Mouse (Mus musculus) midbrain, embryonic 13.5 days (tissue): ENCODE results near the gene Lhfpl3. TPM values are rescaled to one million over a fixed set of nuclear protein-coding genes. Genes with fewer than 3 reads are reported as not detected.
A peak's percentile ranks its signal among the peaks of the same experiment; 100 is the strongest.
"Not testable (repeated sequence)": the region's sequence is repeated elsewhere in the genome, so short reads cannot be mapped to it uniquely, and the experiment has no call there.

Experiments used
- ATAC-seq: fragments of 200-750 bp; cut with Nextera tagmentation; 2 replicates; pipeline ENCODE4 v1.8.0; 2017; ENCODE audit warnings: mild to moderate bottlenecking, moderate TSS enrichment, moderate library complexity
- H3K27ac ChIP-seq: fragments of 300-500 bp; sonication (generic); 2 replicates; pipeline ENCODE4 v1.5.1; 2015; ENCODE audit warnings: inconsistent platforms, mild to moderate bottlenecking, moderate library complexity
- H3K27me3 ChIP-seq: fragments of 300-500 bp; sonication (generic); 2 replicates; pipeline ENCODE4 v1.6.1; 2015; ENCODE audit warnings: mild to moderate bottlenecking, inconsistent platforms
- H3K36me3 ChIP-seq: fragments of 300-500 bp; sonication (generic); 2 replicates; pipeline ENCODE4 v1.6.1; 2015; ENCODE audit warnings: mild to moderate bottlenecking, inconsistent platforms
- H3K4me1 ChIP-seq: fragments of 300-500 bp; sonication (generic); replicated peaks from 2 replicates; pipeline ENCODE4 v1.6.1; 2015; ENCODE audit warnings: inconsistent platforms
- H3K4me2 ChIP-seq: fragments of 300-500 bp; sonication (generic); replicated peaks from 2 replicates; pipeline ENCODE4 v1.6.1; 2015; ENCODE audit warnings: moderate library complexity, mild to moderate bottlenecking, inconsistent platforms
- H3K4me3 ChIP-seq: fragments of 300-500 bp; sonication (generic); replicated peaks from 2 replicates; pipeline ENCODE4 v1.5.1; 2015; ENCODE audit warnings: mild to moderate bottlenecking, inconsistent platforms
- H3K9ac ChIP-seq: fragments of 300-500 bp; sonication (generic); replicated peaks from 2 replicates; pipeline ENCODE4 v1.6.1; 2015; ENCODE audit warnings: mild to moderate bottlenecking, inconsistent platforms
- H3K9me3 ChIP-seq: fragments of 300-500 bp; sonication (generic); 2 replicates; pipeline ENCODE4 v1.6.1; 2016; ENCODE audit warnings: mild to moderate bottlenecking, inconsistent platforms
- WGBS: fragments of 180-500 bp; shearing (Covaris S2); methylation state at CpG from one replicate; pipeline ENCODE4 v1.1.7; 2015; 5-methylcytosine and 5-hydroxymethylcytosine counted together
- polyA plus RNA-seq: library from polyadenylated mRNA; unstranded; fragments of >200 nt; fragmentation: Nextera tagmentation; extraction: Ambion mirVana; gene quantifications from 2 replicates; pipeline ENCODE4 v1.2.1, GENCODE M21; 2015

Gene Lhfpl3
- polyA plus RNA-seq = 5.3 and 5.4 TPM in 2 replicates

DNA sequence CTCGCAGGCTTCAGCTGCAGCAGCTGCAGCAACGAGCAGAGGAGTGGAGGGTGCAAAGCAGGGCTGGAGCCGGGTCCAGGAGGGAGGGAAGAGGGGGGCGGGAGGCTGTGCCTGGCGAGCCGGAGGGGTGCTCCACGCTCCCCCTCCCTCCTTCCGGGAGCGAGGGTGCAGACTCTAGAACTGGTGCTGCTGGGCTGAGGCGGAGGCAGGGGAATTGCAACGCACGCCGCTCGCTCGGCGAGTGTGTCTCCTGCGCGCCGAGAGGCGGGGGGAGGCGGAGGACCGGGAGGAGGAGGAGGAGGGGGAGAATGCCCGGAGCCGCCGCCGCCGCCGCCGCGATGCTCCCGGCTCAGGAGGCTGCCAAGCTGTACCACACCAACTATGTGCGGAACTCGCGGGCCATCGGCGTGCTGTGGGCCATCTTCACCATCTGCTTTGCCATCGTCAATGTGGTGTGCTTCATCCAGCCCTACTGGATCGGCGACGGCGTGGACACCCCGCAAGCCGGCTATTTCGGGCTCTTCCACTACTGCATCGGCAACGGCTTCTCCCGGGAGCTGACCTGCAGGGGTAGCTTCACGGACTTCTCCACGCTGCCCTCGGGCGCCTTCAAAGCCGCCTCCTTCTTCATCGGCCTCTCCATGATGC is at the start of gene Lhfpl3:
Gene Lhfpl3, plus strand, starts transcription at position 175 of the 648 bp plus-strand sequence.
- under 1% methylated on average over 49 of the region's 53 CpGs for WGBS
- Histone ChIP-seq H3K36me3 (no peaks in the 10 kb centered on the region), H3K27ac (peak within 1 kb of the TSS; percentile 15; the same call in 1 of the 2 replicates), H3K4me3 (peak within 1 kb of the TSS; percentile 66), H3K4me1 (peaks cover 13% of the 10 kb centered on the region), H3K27me3 (peaks cover 17% of the 10 kb centered on the region), H3K9me3 (no peaks in the 10 kb centered on the region), H3K4me2 (peak within 1 kb of the TSS; percentile 72), H3K9ac (peak within 1 kb of the TSS; percentile 73)
- peak; percentile 94 for ATAC-seq

DNA sequence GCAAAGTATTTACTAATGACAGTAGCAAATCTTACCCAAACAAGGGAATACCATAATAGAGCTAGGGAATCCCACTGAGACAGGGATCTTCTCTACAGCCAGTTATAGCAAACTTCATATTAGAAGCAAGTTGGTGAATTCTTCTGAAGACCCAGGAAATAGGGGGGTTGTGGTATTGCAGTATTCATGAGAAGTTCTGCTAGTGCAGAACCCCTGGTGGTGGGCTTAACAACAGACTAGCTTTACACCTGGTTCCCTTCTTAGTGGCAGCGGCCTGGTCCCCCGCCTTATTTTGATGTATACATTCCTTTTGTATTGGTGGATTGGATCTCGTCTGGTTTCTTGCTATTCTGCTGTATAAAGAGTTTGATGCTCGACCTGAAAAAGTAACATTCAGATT is 39.6 kb upstream of the Lhfpl3 start:
- not testable (repeated sequence) for H3K9ac ChIP-seq, H3K4me2 ChIP-seq, H3K36me3 ChIP-seq, H3K27me3 ChIP-seq, H3K27ac ChIP-seq, H3K4me1 ChIP-seq, H3K4me3 ChIP-seq, H3K9me3 ChIP-seq, ATAC-seq
- 84% methylated on average over 4 of the region's 4 CpGs for WGBS

DNA sequence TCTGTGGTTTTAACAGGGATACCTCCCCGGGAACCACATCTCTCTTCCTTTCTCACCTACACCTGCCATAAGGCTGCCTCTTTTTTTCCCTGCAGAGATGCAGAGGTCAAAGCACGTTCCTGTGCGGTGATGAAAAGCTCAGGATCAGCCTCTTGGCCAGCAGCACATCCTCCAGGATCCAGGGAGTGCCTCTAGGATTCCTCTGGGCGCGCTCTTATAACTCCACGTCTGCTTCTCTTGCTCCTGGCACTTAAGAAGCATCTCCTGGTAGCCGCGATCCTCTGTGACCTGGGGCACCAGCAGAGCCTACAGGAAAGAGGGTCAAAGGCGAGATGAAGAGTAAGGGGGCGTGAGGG is 352 bp upstream of the Lhfpl3 start:
- 0 out of 2 replicates have a peak overlapping the region, but pooled peaks have one; percentile 15 for H3K27ac ChIP-seq
- WGBS = 2% methylated on average over 10 of the region's 10 CpGs
- H3K4me2 ChIP-seq = peak overlapping the region; percentile 72
- peak overlapping the region; percentile 73 for H3K9ac ChIP-seq
- no peak for ATAC-seq
- H3K9me3 ChIP-seq = no peaks in the 10 kb centered on the region
- peak overlapping the region; percentile 66 for H3K4me3 ChIP-seq
- H3K4me1 ChIP-seq = peaks cover 13% of the 10 kb centered on the region
- H3K27me3 ChIP-seq = peaks cover 17% of the 10 kb centered on the region
- no peaks in the 10 kb centered on the region for H3K36me3 ChIP-seq

DNA sequence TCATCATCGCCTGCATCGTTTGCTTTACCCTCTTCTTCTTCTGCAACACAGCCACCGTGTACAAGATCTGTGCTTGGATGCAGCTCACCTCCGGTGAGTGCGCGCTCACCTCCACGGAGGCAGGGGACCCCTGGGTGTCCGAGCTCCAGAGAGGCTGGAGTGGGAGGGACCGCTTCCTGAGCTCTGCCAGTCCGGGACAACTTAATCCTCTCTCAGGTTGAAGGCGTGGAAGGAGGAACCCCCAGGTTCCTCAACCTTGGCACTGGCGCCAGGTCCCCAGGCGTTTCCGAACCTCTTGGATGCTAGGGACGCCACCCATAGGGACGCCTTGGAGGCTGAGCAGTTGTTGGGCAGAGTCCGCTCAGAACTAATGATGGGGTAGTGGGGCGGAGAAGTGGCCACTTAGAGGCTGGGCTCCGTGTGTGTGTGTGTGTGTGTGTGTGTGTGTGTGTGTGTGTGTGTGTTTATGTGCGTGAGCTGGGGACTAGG is 718 bp downstream of the Lhfpl3 start:
- no peaks in the 10 kb centered on the region for H3K9me3 ChIP-seq
- H3K27me3 ChIP-seq = peaks cover 17% of the 10 kb centered on the region
- H3K27ac ChIP-seq = peak overlapping the region; percentile 15; the same call in 1 of the 2 replicates
- H3K4me3 ChIP-seq = peak overlapping the region; percentile 66
- peak overlapping the region; percentile 72 for H3K4me2 ChIP-seq
- peak; percentile 72 for ATAC-seq
- no peaks in the 10 kb centered on the region for H3K36me3 ChIP-seq
- WGBS = 1% methylated on average over 20 of the region's 20 CpGs
- H3K4me1 ChIP-seq = peaks cover 13% of the 10 kb centered on the region
- peak overlapping the region; percentile 73 for H3K9ac ChIP-seq

DNA sequence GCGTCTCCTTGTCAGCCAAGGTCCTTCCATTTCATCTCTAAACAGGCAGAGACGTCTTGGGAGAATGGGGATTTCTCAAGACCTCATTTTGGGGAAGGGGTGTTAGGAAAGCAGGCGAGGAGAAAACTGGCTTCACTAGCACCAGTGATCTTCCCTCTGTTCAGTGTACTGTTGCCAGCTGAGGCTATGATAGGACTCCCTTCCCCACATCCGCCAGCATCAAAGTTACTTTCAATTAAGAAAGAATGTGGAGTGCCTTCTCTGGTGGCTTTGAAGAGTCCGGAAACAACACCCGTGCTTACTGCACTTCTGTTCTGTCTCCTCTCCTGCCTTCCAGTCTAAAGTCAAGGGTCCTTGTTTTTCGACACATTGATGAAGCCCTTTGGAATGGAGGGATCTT is 1.4 kb downstream of the Lhfpl3 start:
- no peaks in the 10 kb centered on the region for H3K9me3 ChIP-seq
- H3K27me3 ChIP-seq = peaks cover 17% of the 10 kb centered on the region
- H3K9ac ChIP-seq = peak overlapping the region; percentile 73; the same call in 1 of the 2 replicates
- no peak for ATAC-seq
- peak overlapping the region; percentile 66 for H3K4me3 ChIP-seq
- WGBS = 5% methylated on average over 7 of the region's 7 CpGs
- H3K4me1 ChIP-seq = peaks cover 13% of the 10 kb centered on the region
- peak overlapping the region; percentile 72 for H3K4me2 ChIP-seq
- H3K27ac ChIP-seq = no peak overlapping the region
- no peaks in the 10 kb centered on the region for H3K36me3 ChIP-seq

DNA sequence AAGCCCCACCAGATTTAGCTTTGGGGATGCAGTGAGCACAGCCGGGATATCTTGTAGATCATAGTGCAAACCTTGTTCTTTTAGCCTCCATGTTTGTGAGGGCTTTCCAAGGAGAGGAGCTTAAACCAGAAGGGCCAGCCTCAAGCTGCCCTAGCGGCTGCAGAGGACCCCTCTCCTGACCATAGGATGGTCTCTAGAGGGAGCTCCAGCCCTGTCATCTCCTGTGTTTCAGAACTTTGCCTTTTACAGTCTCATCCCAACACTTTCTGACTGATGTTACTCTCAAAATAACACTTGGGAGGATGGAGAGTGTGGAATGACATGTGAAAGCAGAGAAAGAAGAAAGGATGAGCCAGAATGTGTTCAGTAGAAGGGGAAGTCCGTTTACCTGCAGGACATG is 11.4 kb downstream of the Lhfpl3 start:
- no peak for ATAC-seq
- no peak overlapping the region for H3K27ac ChIP-seq

DNA sequence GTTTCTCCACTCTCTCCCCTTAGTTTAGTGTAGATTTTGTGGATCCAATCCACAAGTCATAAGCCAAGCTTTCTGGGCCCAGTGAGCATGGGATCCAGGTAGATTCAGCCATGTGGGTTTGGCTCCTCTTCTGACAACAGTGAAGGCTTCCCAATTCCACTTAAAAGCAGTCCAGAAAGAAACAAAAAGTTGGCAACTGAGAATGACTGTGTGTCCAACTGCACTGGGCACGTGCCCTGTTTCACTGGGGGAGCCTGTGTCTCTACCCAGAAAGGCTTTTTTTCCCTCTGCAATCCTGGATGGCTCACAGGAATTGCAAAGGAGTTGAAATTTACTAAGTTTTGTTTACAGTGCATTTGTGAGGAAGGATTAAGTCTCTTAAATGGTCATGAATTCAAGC is 24.9 kb downstream of the Lhfpl3 start:
- ATAC-seq = no peak
- H3K36me3 ChIP-seq = no peaks in the 10 kb centered on the region
- no peak overlapping the region for H3K4me2 ChIP-seq
- no peaks in the 10 kb centered on the region for H3K4me1 ChIP-seq
- H3K27ac ChIP-seq = no peak overlapping the region
- H3K9ac ChIP-seq = no peak overlapping the region
- H3K27me3 ChIP-seq = no peaks in the 10 kb centered on the region
- no peak overlapping the region for H3K4me3 ChIP-seq
- WGBS = 56% methylated on average over 1 of the region's 1 CpGs
- H3K9me3 ChIP-seq = no peaks in the 10 kb centered on the region

More for the DNA sequence above, 11.4 kb downstream of the Lhfpl3 start:
- no peak overlapping the region for H3K4me3 ChIP-seq
- H3K9ac ChIP-seq = no peak overlapping the region
- H3K9me3 ChIP-seq = no peaks in the 10 kb centered on the region
- H3K27me3 ChIP-seq = no peaks in the 10 kb centered on the region
- no peaks in the 10 kb centered on the region for H3K36me3 ChIP-seq
- no peaks in the 10 kb centered on the region for H3K4me1 ChIP-seq
- no peak overlapping the region for H3K4me2 ChIP-seq
- WGBS = 43% methylated on average over 3 of the region's 3 CpGs

DNA sequence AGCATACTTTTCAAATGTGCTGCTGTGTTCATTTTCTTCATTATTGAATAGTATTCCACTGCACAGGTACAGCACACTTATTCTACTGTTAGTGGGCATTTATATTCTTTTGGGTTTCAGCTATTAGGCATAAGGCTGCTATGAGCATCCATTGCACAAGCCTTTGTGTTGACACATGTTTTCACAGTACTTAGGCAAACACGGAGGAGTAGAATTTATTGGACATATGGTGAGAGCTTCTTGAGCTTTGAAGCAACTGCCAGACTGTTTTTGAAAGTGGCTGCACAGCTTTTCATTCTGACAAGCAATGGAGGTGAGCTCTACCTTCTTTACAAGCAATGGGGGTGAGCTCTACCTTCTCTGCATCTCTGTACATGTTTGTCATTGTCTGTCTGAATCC is 49.5 kb downstream of the Lhfpl3 start:
- ATAC-seq = no peak
- no peak overlapping the region for H3K4me3 ChIP-seq
- H3K9me3 ChIP-seq = no peaks in the 10 kb centered on the region
- no peak overlapping the region for H3K4me2 ChIP-seq
- no peak overlapping the region for H3K27ac ChIP-seq
- no peaks in the 10 kb centered on the region for H3K4me1 ChIP-seq
- no peaks in the 10 kb centered on the region for H3K36me3 ChIP-seq
- H3K9ac ChIP-seq = no peak overlapping the region
- no peaks in the 10 kb centered on the region for H3K27me3 ChIP-seq
- WGBS = 79% methylated on average over 1 of the region's 1 CpGs

DNA sequence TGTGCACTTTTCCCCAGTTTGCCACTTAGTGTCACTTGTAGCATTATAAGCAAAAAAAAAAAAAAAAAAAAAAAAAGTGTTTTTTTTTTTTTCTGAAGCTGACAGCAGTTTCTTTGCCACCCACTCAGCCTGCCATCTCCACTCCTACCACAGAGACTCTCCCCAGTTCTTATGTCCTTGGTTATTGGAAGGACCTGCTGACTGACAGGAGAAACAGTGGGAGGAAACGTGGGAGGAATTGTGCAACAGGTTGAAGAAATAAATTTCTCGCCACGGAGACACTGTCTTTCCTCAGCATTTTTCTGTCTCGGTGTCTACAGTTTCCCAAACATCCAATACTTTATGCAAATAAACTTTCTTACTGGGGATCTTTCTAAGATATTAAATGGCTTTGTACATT is 67.6 kb downstream of the Lhfpl3 start:
- Histone ChIP-seq H3K27ac (no peak overlapping the region), H3K27me3 (no peaks in the 10 kb centered on the region), H3K4me1 (no peaks in the 10 kb centered on the region), H3K9me3 (no peaks in the 10 kb centered on the region), H3K4me3 (no peak overlapping the region), H3K9ac (no peak overlapping the region), H3K36me3 (no peaks in the 10 kb centered on the region), H3K4me2 (no peak overlapping the region)
- no peak for ATAC-seq
- 87% methylated on average over 4 of the region's 4 CpGs for WGBS

DNA sequence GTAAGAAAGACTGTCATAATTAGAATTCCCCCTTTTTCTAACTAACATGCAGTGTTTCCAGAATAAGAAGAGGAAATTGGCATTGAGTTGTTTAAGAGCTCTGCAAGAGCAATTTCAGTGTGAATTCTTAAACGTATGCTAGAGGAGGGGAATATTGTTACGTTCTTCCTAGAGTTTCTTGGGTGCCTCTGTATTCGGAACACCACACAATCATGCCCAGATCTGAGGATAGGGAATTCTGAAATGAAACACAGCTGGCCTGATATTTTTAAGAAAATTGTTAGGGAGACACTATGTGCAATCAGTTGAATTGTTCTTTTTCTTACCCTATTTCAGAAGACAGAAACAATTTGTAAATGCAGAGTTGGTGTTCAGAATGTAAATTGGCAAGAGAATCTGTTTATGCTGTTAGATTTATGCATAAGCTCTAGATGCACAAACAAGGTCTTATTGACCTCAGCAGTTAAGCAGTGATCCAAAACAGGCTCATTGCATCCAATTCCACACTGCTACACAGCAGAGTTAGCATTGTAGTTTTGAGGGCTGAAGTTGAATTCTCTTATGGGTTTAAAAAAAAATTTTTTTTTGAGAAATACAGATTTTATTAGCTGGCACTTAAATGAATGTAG is 84.1 kb downstream of the Lhfpl3 start:
- Histone ChIP-seq H3K4me3 (no peak overlapping the region), H3K9ac (no peak overlapping the region), H3K36me3 (no peaks in the 10 kb centered on the region), H3K27me3 (no peaks in the 10 kb centered on the region), H3K9me3 (no peaks in the 10 kb centered on the region), H3K4me2 (no peak overlapping the region), H3K27ac (no peak overlapping the region), H3K4me1 (no peaks in the 10 kb centered on the region)
- WGBS = 88% methylated on average over 3 of the region's 3 CpGs
- ATAC-seq = no peak

DNA sequence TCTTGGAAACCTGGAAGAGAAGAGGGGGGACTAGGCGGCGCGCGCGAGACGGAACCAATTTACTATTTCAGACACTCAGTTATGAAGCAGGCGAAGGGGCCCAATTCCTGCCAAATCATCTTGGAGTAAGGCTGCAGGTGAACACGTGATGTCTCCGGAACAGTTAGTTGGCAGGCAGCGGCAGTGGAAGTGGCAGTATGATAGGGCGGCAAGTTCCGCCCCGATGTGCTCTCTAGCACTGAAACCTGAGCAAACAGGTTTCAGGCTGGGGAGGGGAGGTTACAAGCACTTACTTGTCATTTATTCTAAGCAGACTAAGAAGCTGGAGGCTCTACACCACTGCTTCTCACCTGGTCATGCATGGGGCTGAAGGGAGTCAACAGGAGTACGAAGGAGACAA is 105.7 kb downstream of the Lhfpl3 start:
- Histone ChIP-seq H3K4me1 (no peaks in the 10 kb centered on the region), H3K36me3 (no peaks in the 10 kb centered on the region), H3K9me3 (no peaks in the 10 kb centered on the region), H3K9ac (no peak overlapping the region), H3K4me3 (no peak overlapping the region), H3K4me2 (no peak overlapping the region), H3K27ac (no peak overlapping the region), H3K27me3 (no peaks in the 10 kb centered on the region)
- ATAC-seq = no peak
- 65% methylated on average over 14 of the region's 14 CpGs for WGBS

DNA sequence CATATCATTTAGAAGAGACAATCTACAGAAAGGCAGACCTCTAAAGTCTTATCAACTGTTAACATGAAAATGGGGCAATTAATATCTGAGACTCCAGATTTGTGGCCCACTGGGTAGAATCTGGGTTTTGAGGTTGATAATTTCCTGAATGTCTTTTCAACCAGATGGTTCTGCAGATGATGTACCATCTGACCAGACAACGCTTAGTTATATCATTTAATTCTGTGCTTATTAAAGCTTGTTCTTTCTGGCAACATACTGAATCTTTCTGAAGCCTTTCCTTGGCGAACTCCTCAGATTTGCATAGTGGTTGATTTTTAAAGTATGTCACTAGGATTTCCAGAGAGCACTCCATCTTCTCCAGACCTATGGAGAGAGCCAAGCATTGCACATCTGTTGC is 107.6 kb downstream of the Lhfpl3 start:
- Histone ChIP-seq H3K27me3 (no peaks in the 10 kb centered on the region), H3K4me3 (no peak overlapping the region), H3K4me2 (no peak overlapping the region), H3K27ac (no peak overlapping the region), H3K9me3 (no peaks in the 10 kb centered on the region), H3K4me1 (no peaks in the 10 kb centered on the region), H3K36me3 (no peaks in the 10 kb centered on the region), H3K9ac (no peak overlapping the region)
- no peak for ATAC-seq
- 91% methylated on average over 2 of the region's 2 CpGs for WGBS
